Mouse (Mus musculus) CD4-positive naive resting alpha-beta T cell, adult 57 days (primary cell): Measurements from ENCODE around the gene Klhl11. TPM values are rescaled to one million over a fixed set of nuclear protein-coding genes. Genes with fewer than 3 reads are reported as not detected.

Experiments
- total RNA-seq: library from RNA; stranded (reverse); gene quantifications from one replicate; pipeline ENCODE4 v1.2.4, GENCODE M21; 2023

The Klhl11 gene
- 27.2 TPM for total RNA-seq

DNA sequence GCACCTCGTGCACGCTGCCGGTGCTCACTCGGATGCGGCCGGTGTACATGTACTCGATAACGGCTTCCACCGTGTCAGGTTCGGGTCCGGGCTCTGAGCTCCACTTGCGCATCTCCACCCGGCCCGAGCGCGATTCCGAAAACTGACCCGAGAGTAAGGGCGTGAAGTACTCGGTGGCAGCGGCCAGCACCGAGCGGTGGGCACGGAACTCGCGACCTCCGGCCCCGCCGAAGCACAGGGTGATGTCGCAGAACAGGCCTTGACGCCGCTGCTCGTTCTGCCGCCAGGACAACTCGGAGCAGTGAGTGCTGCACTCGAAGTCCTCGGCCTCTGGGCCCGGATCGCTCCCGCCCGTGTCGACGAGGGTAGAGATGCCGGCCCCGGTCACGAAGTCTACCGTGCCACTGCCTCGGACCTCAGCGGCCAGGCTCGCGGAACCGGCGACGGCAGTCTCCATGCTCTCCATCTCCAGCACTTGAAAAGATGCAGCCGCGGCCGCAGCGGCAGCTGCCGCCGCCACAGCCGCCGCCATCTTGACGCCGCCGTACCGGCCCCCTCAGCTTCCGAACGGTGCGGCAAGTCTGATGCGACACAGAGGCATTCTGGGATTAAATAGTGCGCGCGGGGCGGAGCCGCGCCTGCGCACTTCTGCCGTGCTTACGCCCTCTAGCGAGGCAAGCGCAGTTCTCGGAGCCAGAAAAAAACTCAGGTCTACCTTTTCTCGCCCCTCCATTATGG, at the start of gene Klhl11:
Gene Klhl11, minus strand, starts transcription at position 545 of the 738 bp plus-strand sequence.

DNA sequence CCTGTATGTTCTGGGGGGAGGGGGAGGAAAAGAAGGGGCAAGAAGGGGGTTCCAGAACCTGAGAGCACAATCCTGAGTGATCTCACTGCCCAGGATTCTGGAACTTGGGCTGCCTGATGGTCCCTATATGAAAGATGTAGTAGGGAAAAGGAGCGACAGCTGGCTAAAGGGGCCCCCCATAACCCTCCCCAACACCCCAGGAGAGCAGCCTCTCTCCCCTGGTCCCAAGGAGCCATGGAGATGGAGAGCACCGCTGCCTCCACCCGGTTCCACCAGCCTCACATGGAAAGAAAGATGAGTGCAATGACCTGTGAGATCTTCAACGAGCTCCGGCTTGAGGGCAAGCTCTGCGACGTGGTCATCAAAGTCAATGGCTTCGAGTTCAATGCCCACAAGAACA, 30.7 kb downstream of the Klhl11 start, which contains the start of the genes Nt5c3b and Klhl10:
Gene Nt5c3b, minus strand, starts transcription at position 12 of the 400 bp plus-strand sequence.
Gene Klhl10, plus strand, starts transcription at position 121 of the 400 bp plus-strand sequence.

GRCm38 (mm10) chr11:100414914-100415822, 57.4 kb downstream of the Klhl11 start, which contains the start of gene Fkbp10:
Fkbp10 (plus strand) TSS chr11:100415697.

DNA sequence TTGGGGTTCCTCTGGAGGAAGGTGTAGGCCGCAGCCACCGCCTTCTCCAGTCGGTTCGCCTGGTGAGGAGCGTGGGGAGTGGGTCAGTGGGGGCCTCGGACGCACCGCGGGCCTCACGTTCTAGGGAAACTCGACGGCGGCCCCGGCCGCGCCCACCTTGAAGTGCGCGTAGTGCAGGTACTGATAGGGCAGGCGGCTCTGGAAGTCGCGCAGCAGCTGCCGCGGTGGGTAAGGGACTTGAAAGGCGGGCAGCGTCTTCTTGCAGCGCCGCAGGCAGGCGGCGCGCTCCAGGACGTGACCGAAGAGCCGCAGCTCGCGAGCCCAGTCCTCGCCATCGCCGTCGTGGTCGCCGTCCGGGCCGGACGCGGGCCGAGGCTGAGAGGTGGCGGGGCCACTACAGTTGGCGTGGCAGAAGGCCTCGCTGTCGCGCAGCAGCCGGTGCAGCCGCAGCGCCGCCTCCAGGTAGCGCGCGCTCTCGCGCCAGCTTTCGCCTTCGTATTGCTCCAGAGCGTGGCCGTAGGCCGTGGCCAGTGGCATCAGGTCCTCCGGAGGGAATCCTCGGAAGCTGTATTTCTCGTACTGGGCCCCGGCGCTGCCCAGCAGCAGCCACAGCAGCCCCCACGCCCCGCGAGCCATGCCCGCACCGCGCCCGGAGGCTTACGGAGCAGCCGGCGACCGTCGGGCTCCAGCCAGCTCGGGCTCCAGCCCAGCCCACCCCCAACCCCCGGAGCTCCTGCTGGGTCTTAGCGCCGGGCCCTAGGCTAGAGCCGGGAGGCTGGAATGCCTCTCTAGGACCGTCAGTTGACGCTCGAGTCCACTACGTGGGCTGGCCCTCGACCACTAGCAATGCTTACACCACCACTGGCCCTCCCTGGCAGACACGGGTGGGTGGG, 58.3 kb downstream of the Klhl11 start, which contains the start of gene P3h4:
Gene P3h4, minus strand, starts transcription at position 816 of the 893 bp plus-strand sequence.

Other genes starting within 250 kb of the Klhl11 start
- gene Krt16, start 223.8 kb downstream of the Klhl11 start, total RNA-seq, result not detected
- not detected for gene Krt17, start 211.7 kb downstream of the Klhl11 start, total RNA-seq
- gene Krt42, start 202.9 kb downstream of the Klhl11 start, total RNA-seq, result not detected
- gene Eif1, start 152.9 kb downstream of the Klhl11 start, total RNA-seq, result 2,248 TPM
- not detected for gene Gast, start 138.3 kb downstream of the Klhl11 start, total RNA-seq
- gene Hap1, start 116.6 kb downstream of the Klhl11 start, total RNA-seq, result 0.86 TPM
- 13.5 TPM for gene Jup, start 75.0 kb downstream of the Klhl11 start, total RNA-seq
- gene P3h4, start 57.9 kb downstream of the Klhl11 start, total RNA-seq, result 0.35 TPM
- gene Fkbp10, start 57.0 kb downstream of the Klhl11 start, total RNA-seq, result 1.8 TPM
- gene Nt5c3b, start 30.9 kb downstream of the Klhl11 start, total RNA-seq, result 91.2 TPM
- 2.0 TPM for gene Klhl10, start 30.8 kb downstream of the Klhl11 start, total RNA-seq
- 150 TPM for gene Acly, start 55.3 kb upstream of the Klhl11 start, total RNA-seq
- gene Ttc25, start 72.9 kb upstream of the Klhl11 start, total RNA-seq, result not detected
- gene Cnp, start 102.2 kb upstream of the Klhl11 start, total RNA-seq, result 107 TPM
- gene Nkiras2, start 146.5 kb upstream of the Klhl11 start, total RNA-seq, result 20.9 TPM
- gene Dnajc7, start 147.4 kb upstream of the Klhl11 start, total RNA-seq, result 411 TPM
- not detected for gene Zfp385c, start 219.7 kb upstream of the Klhl11 start, total RNA-seq
- gene Dhx58, start 231.5 kb upstream of the Klhl11 start, total RNA-seq, result 8.6 TPM
- gene Kat2a, start 239.7 kb upstream of the Klhl11 start, total RNA-seq, result 45.7 TPM
- 0.98 TPM for gene Hspb9, start 241.1 kb upstream of the Klhl11 start, total RNA-seq